Mouse (Mus musculus) ES-E14 (cell line): ENCODE results near the gene Slc9a9. TPM values are rescaled to one million over a fixed set of nuclear protein-coding genes. Genes with fewer than 3 reads are reported as not detected.

Source experiments
- DNase-seq: peaks from one replicate; pipeline ENCODE4 v3.0.0-alpha.2; 2013; ENCODE audit warnings: low read depth, low spot score
- H3K27ac ChIP-seq: 2 replicates; pipeline ENCODE4 v1.5.1; 2012; ENCODE audit warnings: low read depth, mild to moderate bottlenecking, low read length, moderate library complexity, mixed read lengths; ENCODE audit not compliant: poor library complexity, insufficient read depth, severe bottlenecking
- H3K36me3 ChIP-seq: 2 replicates; pipeline ENCODE4 v1.6.1; 2012; ENCODE audit warnings: mild to moderate bottlenecking, low read length, moderate library complexity, mixed read lengths; ENCODE audit not compliant: control insufficient read depth, poor library complexity, insufficient read depth, severe bottlenecking
- H3K4me1 ChIP-seq, 2 experiments: fragments of 150-350 bp in 1 of 2; sonication (generic) in 1 of 2; 2 replicates each; pipeline ENCODE4 v1.6.1; 2012; ENCODE audit warnings: low read length in 2 of 2, mild to moderate bottlenecking in 1 of 2, mixed read lengths in 1 of 2; ENCODE audit not compliant: control insufficient read depth in 2 of 2, insufficient read depth in 2 of 2, poor library complexity in 1 of 2
- H3K4me3 ChIP-seq, 2 experiments: fragments of 150-350 bp in 1 of 2; sonication (generic) in 1 of 2; 2 replicates each; pipeline ENCODE4 v1.5.1; 2012; ENCODE audit warnings: low read length in 2 of 2, low read depth in 1 of 2, mild to moderate bottlenecking in 1 of 2, mixed read lengths in 1 of 2; ENCODE audit not compliant: insufficient read depth in 1 of 2, poor library complexity in 1 of 2, severe bottlenecking in 1 of 2
- H3K9ac ChIP-seq: 2 replicates; pipeline ENCODE4 v1.6.1; 2012; ENCODE audit warnings: low read depth, mild to moderate bottlenecking, low read length, mixed read lengths; ENCODE audit not compliant: poor library complexity, insufficient read depth, severe bottlenecking
- H3K9me3 ChIP-seq: fragments of 150-350 bp; sonication (generic); 2 replicates; pipeline ENCODE4 v1.6.1; 2012; ENCODE audit warnings: low read depth, mild to moderate bottlenecking, low read length; ENCODE audit not compliant: control insufficient read depth, insufficient read depth
- CHD2 ChIP-seq: IDR thresholded peaks from 2 replicates; pipeline ENCODE4 v1.6.1; 2014; ENCODE audit warnings: mild to moderate bottlenecking, low read depth, low read length, inconsistent platforms
- HCFC1 ChIP-seq: IDR thresholded peaks from 2 replicates; pipeline ENCODE4 v1.6.1; 2012; ENCODE audit warnings: low read length, inconsistent platforms, borderline replicate concordance; ENCODE audit not compliant: insufficient read depth
- MAFK ChIP-seq: IDR thresholded peaks from 2 replicates; pipeline ENCODE4 v1.6.1; 2014; ENCODE audit warnings: mild to moderate bottlenecking, low read depth, low read length, inconsistent platforms; ENCODE audit not compliant: insufficient read depth
- ZC3H11A ChIP-seq: IDR thresholded peaks from 2 replicates; pipeline ENCODE4 v1.6.1; 2012; ENCODE audit warnings: low read depth, mild to moderate bottlenecking, inconsistent platforms, low read length, borderline replicate concordance
- ZNF384 ChIP-seq: IDR thresholded peaks from 2 replicates; pipeline ENCODE4 v1.6.1; 2012; ENCODE audit warnings: low read depth, low read length, inconsistent platforms
- in situ Hi-C, 2 experiments: fragments of 600-800 bp; cut with MboI; formaldehyde crosslinking; loops; one replicate each; pipeline ENCODE4 v1.15.1; 2025; ENCODE audit warnings: low sequenced_read_pairs in 2 of 2, inconsistent platforms in 1 of 2; ENCODE audit not compliant: unreplicated experiment in 2 of 2
- total RNA-seq: library from RNA; depleted of rRNA; stranded (reverse); fragments of 300-350 nt; gene quantifications from 2 replicates; pipeline ENCODE4 v1.2.3, GENCODE M21; 2012

Gene Slc9a9
- total RNA-seq, 1 experiment = 0.13 TPM

DNA sequence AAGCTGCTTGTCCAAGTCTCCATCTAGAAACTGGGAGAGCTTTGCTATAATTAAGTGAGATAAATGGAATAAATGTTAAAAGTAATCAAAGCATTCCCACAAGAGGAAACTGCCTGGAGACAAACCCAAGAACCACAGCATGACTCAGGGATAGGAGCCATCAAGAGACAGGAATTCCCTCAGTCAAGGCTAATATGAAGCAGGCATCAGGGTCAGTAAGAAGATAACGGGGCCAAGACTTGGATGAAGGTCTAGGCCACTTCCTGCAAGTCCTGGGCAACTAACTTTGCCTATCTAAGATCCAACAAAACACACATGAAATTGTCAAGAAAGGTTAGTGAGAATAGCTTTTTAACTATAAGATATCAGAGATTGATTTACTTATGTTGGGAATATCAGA is 215.4 kb downstream of the Slc9a9 start:
- no peak overlapping the region for H3K9ac ChIP-seq
- no peaks in the 10 kb centered on the region for H3K9me3 ChIP-seq
- no peak for TF ChIP-seq MAFK
- TF ChIP-seq HCFC1 = no peak
- TF ChIP-seq CHD2 = no peak
- no peak for TF ChIP-seq ZC3H11A
- TF ChIP-seq ZNF384 = no peak
- no peak for DNase-seq
- H3K27ac ChIP-seq = no peak overlapping the region
- in situ Hi-C loops = no loop called here
- H3K4me1 ChIP-seq = no peaks in the 10 kb centered on the region
- H3K4me3 ChIP-seq = no peak overlapping the region
- H3K36me3 ChIP-seq = no peaks in the 10 kb centered on the region

DNA sequence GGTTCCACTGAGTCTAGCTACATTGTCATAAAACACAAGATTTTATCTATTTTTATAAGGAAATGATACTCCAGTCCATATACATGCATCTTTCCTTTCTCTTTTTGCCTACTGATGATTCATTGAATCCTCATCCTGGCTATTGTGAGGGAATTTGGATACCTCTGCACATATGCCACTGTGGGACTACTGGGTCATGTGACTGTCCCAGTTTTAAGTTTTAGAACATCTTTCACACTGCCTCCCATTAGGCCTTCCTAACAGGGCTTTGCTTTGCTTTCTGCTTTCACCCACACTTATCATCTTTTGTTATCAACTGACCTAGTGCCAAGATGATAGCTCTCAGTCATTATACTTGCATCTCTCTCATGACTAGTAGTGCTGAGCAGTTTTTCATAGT is 219.9 kb downstream of the Slc9a9 start:
- H3K4me3 ChIP-seq = no peak overlapping the region
- in situ Hi-C loops = no loop called here

DNA sequence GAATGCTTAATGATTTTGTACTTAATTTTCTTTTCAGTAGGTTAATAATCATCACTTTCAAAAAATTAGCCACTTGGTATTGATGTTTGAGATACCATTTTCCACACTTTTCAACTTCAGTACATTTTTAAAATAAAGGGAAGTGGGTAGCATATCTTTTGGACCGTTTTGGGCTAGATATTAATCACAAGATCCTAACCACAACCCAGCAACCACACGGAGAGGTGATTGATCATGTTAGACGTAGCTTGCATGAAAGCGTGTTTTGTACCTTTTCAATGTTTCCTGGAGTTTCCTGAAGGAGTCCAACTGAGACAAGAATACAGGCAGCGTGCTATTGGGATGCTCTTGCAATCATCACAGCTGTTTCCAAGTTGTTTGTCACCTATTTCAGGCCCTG is 226.2 kb downstream of the Slc9a9 start:
- H3K27ac ChIP-seq = no peak overlapping the region
- no peak for TF ChIP-seq ZC3H11A
- no peak for TF ChIP-seq CHD2
- TF ChIP-seq ZNF384 = no peak
- TF ChIP-seq MAFK = no peak
- no peak for TF ChIP-seq HCFC1
- H3K4me3 ChIP-seq = no peak overlapping the region
- DNase-seq = no peak
- H3K36me3 ChIP-seq = no peaks in the 10 kb centered on the region
- in situ Hi-C loops = no loop called here
- no peaks in the 10 kb centered on the region for H3K9me3 ChIP-seq
- H3K4me1 ChIP-seq = no peaks in the 10 kb centered on the region
- no peak overlapping the region for H3K9ac ChIP-seq

More for the DNA sequence above, 219.9 kb downstream of the Slc9a9 start:
- Histone ChIP-seq H3K4me1 (no peaks in the 10 kb centered on the region), H3K36me3 (no peaks in the 10 kb centered on the region), H3K27ac (no peak overlapping the region), H3K9me3 (no peaks in the 10 kb centered on the region), H3K9ac (no peak overlapping the region)
- no peak for DNase-seq
- TF ChIP-seq ZNF384 (no peak), CHD2 (no peak), HCFC1 (no peak), ZC3H11A (no peak), MAFK (no peak)

DNA sequence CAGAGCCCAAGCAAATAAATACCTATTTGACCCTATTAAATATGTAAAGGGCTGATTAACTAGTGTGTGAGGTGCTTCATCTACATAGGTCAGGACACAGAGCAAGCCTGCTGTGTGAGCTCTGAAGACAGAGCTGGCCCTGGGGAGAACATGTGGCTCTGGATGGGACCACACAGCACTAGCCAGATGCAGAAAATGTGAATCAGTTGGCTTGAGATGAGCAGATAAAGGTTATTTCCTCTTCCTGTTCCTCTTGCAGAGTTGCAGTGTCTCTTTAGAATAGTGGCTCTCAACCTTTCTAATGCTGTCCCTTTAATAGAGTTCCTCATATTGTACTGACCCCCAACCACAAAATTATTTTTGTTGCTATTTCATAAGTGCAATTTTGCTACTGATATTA is 234.5 kb downstream of the Slc9a9 start:
- Histone ChIP-seq H3K9ac (no peak overlapping the region), H3K4me1 (no peaks in the 10 kb centered on the region), H3K9me3 (no peaks in the 10 kb centered on the region), H3K4me3 (no peak overlapping the region), H3K36me3 (no peaks in the 10 kb centered on the region), H3K27ac (no peak overlapping the region)
- in situ Hi-C loops = no loop called here
- TF ChIP-seq CHD2 (no peak), ZC3H11A (no peak), HCFC1 (no peak), MAFK (no peak), ZNF384 (no peak)
- DNase-seq = no peak

DNA sequence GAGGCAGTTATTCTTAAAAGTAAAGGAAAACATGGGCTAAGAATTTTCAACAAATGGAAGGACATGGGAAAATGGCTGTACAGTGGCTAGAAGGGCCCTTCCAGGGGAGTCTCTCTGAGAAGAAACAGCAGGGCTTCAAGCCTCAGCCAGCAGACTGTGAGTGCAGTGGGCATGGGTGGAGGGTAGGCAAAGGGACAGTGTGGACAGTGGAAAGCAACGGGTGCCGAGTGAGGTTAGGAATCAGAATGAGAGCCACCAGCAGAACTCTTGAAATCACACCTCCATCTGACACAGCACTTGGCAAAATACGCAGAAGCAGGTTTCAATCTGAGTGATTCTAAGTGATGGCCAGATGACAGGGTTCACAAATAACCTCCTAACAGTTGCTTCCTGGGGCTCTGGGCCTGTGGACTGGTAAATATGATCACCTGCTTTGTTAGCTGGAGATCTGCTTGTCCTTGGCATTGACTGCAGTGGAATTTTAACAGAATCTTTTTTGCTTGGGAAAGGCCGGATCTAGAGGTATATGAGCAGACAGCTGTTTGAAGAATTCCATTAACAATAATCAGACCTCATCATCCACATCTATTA is 237.4 kb downstream of the Slc9a9 start:
- no peak overlapping the region for H3K27ac ChIP-seq
- H3K4me1 ChIP-seq = no peaks in the 10 kb centered on the region
- no peak for DNase-seq
- TF ChIP-seq ZC3H11A = no peak
- no peak for TF ChIP-seq HCFC1
- TF ChIP-seq MAFK = no peak
- no peak for TF ChIP-seq CHD2
- no peak for TF ChIP-seq ZNF384
- H3K9me3 ChIP-seq = no peaks in the 10 kb centered on the region
- H3K4me3 ChIP-seq = no peak overlapping the region
- in situ Hi-C loops = no loop called here
- H3K9ac ChIP-seq = no peak overlapping the region
- no peaks in the 10 kb centered on the region for H3K36me3 ChIP-seq
